Mouse (Mus musculus) brown adipose tissue, adult 24 weeks (tissue): ENCODE data around the gene Frem2. TPM values are rescaled to one million over a fixed set of nuclear protein-coding genes. Genes with fewer than 3 reads are reported as not detected.

Experiments
- H3K27ac ChIP-seq: fragments of 200-500 bp; replicated peaks from 2 replicates; pipeline ENCODE4 v1.5.1; 2012; ENCODE audit warnings: low read depth, mild to moderate bottlenecking, low read length
- H3K4me1 ChIP-seq: fragments of 200-500 bp; 2 replicates; pipeline ENCODE4 v1.6.1; 2012; ENCODE audit warnings: low read length, mixed read lengths; ENCODE audit not compliant: control insufficient read depth, insufficient read depth, insufficient read length
- H3K4me3 ChIP-seq: fragments of 200-500 bp; 2 replicates; pipeline ENCODE4 v1.5.1; 2012; ENCODE audit warnings: low read depth, mild to moderate bottlenecking, low read length, moderate library complexity; ENCODE audit not compliant: insufficient read depth
- polyA plus RNA-seq: library from polyadenylated mRNA; stranded (reverse); fragments of >200 nt; gene quantifications from 2 replicates; pipeline ENCODE4 v1.2.4, GENCODE M21; 2012; ENCODE audit not compliant: missing spikeins, insufficient read depth, insufficient read length

Gene Frem2
- polyA plus RNA-seq, 1 experiment: not detected

DNA sequence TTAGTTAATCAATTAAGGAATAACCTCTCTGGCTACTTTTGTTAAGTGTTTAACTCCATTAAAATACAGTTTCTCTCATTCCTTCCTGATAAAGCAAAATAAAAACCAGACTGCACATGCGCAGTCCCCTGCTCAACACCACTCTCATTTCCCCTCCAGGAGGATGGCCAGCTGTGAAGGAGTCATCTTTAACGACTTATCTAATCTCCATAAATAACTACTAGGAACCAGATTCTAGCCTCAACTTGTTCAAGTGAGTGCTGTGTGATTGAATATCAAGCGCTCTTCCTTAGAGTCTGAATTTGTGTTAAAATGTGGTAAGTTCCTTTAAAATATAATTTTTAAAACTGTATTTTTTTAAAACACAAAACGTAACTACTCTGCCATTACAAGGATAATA is 7.7 kb downstream of the Frem2 start:
- Histone ChIP-seq H3K4me1 (no peaks in the 10 kb centered on the region), H3K4me3 (no peak overlapping the region), H3K27ac (no peak overlapping the region)

DNA sequence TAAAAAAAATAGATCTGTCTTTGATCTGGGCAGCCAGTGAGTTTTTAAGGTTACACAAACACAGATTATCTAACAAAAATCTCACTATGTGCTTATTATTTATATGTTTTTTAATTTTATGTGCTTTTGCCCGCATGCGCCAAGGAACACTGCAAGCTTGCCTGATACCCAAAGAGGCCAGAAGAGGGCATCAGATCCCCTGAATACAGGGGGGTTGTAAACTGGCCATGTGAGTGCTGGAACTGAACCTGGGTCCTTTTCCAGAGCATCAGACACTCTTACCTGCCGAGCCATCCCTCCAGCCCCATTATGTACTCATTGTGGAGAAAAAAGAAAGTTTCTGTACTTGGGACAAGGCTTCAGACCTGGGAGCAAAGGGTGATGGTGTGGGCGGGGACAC is 8.3 kb downstream of the Frem2 start:
- Histone ChIP-seq H3K4me1 (no peaks in the 10 kb centered on the region), H3K4me3 (no peak overlapping the region), H3K27ac (no peak overlapping the region)

- H3K4me1 ChIP-seq: no peaks in the 10 kb centered on the region
- no peak overlapping the region for H3K27ac ChIP-seq
- H3K4me3 ChIP-seq: no peak overlapping the region
Observed at GRCm38 (mm10) chr3:53635948-53636347, 21.2 kb downstream of the Frem2 start.

GRCm38 (mm10) chr3:53631126-53631525 is 26.0 kb downstream of the Frem2 start:
- no peak overlapping the region for H3K4me3 ChIP-seq
- no peak overlapping the region for H3K27ac ChIP-seq
- no peaks in the 10 kb centered on the region for H3K4me1 ChIP-seq

DNA sequence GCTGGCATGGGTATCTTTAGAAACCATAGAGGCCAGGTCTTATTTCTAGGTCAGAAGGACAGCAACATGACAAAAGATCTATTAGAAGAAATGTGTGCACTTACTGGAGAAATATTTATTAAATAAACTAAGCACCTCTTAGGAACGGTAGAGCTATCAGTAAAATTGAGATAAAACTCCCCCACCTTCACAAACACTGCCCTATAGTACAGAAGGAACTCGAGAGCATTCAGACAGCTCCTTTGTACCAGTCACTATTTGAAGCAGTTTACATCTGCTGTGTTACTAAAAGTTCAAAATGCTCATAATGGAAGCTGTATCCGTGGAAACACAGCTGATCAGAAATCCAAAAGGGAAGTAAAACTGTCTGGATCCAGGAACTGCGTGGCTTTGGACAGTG is 26.5 kb downstream of the Frem2 start:
- Histone ChIP-seq H3K4me1 (no peaks in the 10 kb centered on the region), H3K27ac (no peak overlapping the region), H3K4me3 (no peak overlapping the region)

- Histone ChIP-seq H3K4me1 (no peaks in the 10 kb centered on the region), H3K27ac (no peak overlapping the region), H3K4me3 (no peak overlapping the region)
Observed at GRCm38 (mm10) chr3:53629966-53630365, 27.2 kb downstream of the Frem2 start.

- H3K4me1 ChIP-seq: no peaks in the 10 kb centered on the region
- H3K4me3 ChIP-seq: no peak overlapping the region
- H3K27ac ChIP-seq: no peak overlapping the region
Observed at GRCm38 (mm10) chr3:53623222-53623621, 33.9 kb downstream of the Frem2 start.

GRCm38 (mm10) chr3:53620978-53621377 is 36.2 kb downstream of the Frem2 start:
- Histone ChIP-seq H3K4me3 (no peak overlapping the region), H3K4me1 (no peaks in the 10 kb centered on the region), H3K27ac (no peak overlapping the region)

DNA sequence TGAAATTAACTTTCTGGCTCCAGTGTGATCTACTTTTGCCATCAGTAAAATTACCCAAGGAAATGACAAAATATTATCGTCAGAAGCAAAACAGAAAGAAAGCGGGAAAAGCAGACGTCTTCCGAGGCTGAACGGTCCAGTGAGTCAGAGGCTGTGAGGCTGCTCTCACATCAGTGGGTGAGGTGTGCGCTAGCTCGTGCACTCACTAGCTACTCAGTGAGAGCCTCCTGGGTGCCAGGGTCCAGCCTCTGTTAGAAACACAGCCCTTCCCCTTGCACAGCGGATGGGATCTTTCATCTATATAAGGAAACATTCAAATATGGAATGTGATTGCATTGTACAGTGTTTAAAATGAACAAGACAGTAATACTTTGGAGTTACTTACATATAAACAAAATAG is 36.8 kb downstream of the Frem2 start:
- H3K27ac ChIP-seq: no peak overlapping the region
- no peak overlapping the region for H3K4me3 ChIP-seq
- no peaks in the 10 kb centered on the region for H3K4me1 ChIP-seq

DNA sequence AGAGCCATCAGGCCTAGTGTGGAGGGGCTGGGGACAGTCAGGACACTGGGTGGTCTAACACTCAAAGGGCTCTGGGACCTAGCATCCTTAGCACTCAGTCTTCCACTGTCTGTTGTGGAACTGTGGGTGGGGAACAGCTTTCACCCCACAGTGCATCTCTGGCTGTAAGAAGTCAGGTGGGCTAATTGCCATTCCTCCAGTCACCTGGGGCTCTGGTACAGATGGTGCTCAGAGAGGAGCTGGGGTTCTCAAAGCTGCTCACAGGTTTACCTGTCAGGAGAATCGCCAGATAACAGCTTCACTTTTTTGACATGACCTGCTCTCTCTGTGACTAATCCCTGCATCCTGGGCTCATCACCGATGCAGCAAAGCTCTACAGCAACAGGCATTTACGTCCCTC is 46.0 kb downstream of the Frem2 start:
- Histone ChIP-seq H3K27ac (no peak overlapping the region), H3K4me3 (no peak overlapping the region), H3K4me1 (no peaks in the 10 kb centered on the region)

DNA sequence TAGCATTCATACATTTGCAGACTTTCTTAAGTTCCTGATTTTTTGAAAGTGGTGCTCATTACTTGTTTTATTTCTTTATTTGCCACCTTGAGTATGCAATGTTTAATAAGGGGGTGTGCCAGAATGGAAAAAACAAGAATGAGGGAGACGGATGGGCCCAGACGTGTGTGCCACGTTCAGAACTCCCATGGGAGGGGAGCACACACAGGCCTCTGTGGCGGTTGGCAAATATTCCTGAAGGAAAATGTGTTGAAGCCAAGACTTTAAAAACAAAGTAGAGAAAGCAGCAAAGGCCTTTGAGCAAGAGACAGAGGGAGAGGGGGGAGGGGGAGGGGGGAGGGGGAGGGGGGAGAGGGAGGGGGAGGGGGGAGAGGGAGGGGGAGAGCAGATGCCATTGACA is 47.3 kb downstream of the Frem2 start:
- H3K4me1 ChIP-seq: no peaks in the 10 kb centered on the region
- H3K27ac ChIP-seq: no peak overlapping the region
- no peak overlapping the region for H3K4me3 ChIP-seq

GRCm38 (mm10) chr3:53600140-53600539 is 57.0 kb downstream of the Frem2 start:
- Histone ChIP-seq H3K4me1 (no peaks in the 10 kb centered on the region), H3K27ac (no peak overlapping the region), H3K4me3 (no peak overlapping the region)

DNA sequence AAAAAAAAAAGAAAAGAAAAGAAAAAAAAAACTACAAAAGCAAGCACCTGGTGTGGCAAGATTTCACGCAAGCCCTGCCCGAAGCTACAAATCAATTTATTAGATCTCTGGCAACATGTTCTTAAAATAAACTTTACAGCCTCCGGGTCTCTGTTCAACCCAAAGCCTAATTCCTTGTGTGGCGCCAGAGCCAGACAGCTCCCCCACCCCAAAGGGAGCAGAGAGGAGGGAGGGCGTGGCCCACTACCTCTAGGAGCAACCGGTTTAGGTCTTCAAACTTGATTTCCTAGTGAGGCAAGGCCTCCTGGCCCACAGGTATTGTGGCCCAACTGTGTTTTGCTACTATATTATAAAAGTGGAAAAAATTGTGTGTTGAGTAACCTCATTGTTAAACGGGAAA is 57.8 kb downstream of the Frem2 start:
- H3K4me1 ChIP-seq: no peaks in the 10 kb centered on the region
- no peak overlapping the region for H3K27ac ChIP-seq
- H3K4me3 ChIP-seq: no peak overlapping the region

DNA sequence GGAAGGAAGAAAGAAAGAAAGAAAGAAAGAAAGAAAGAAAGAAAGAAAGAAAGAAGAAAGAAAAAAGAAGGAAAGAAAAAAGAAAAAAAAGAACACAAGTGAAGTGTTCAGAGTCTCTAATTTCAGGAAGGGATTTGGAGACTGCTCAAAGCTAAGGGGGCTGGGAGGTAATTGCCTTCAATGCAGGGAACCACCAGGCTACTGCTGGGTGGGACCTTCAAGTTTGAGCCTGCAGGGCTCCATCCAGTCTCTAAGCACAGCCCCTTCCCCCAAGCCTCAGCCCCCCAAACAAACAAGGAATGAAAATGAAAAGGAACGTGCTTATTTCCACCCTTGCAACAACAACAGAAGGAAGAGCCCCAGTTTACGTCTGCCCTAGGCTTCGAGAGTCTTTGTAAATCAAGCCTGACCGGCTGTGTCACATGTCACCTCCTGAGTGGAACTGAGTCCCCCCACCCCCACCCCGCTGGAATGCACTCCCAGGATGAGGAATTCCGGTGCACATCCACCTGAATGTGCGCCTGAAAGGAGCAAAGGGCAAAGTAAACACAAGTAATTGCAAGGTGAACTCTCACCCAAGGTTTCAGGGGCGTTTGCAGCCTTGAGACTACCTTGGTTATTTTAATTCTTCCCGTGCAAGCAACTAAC is 58.9 kb downstream of the Frem2 start:
- Histone ChIP-seq H3K4me3 (no peak overlapping the region), H3K4me1 (no peaks in the 10 kb centered on the region), H3K27ac (no peak overlapping the region)

DNA sequence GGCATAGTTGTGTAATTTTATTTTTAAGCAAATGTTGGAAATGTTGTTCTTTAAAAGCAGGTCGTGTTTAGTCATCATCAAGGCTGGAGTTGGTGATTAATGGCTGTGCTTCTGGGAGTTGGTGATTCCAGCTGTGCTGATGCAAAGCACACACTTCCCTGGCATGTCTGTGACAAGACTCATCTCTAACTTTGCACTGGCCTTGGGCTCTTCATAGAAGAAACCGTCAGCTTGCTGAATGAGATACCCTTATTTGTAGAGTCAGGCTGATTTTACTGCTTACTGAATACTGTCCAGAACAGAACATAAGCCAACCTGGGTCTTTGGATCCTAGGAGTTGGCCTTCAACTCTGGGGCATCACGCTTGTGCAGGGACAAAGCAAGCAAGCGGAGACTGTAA is 62.7 kb downstream of the Frem2 start:
- no peak overlapping the region for H3K27ac ChIP-seq
- no peak overlapping the region for H3K4me3 ChIP-seq
- H3K4me1 ChIP-seq: no peaks in the 10 kb centered on the region

- no peak overlapping the region for H3K4me3 ChIP-seq
- no peak overlapping the region for H3K27ac ChIP-seq
- no peaks in the 10 kb centered on the region for H3K4me1 ChIP-seq
Observed at GRCm38 (mm10) chr3:53593718-53594117, 63.4 kb downstream of the Frem2 start.

GRCm38 (mm10) chr3:53592036-53592435 is 65.1 kb downstream of the Frem2 start:
- H3K27ac ChIP-seq: no peak overlapping the region
- H3K4me3 ChIP-seq: no peak overlapping the region
- H3K4me1 ChIP-seq: no peaks in the 10 kb centered on the region
